Mouse (Mus musculus): Measurements from ENCODE around the gene Pcx. TPM values are rescaled to one million over a fixed set of nuclear protein-coding genes. Genes with fewer than 3 reads are reported as not detected.

Gene Pcx
- 0.43 TPM for polyA plus RNA-seq (2014; fragmentation: Illumina TruSeq; extraction: RNeasy Lipid Tissue Mini Kit (QIAGEN cat#74804))

GRCm38 (mm10) chr19:4509986-4510963 lies at the start of gene Pcx:
Gene Pcx, plus strand, starts transcription at chr19:4510472.

GRCm38 (mm10) chr19:4477345-4478189 lies 32.7 kb upstream of the Pcx start, which contains the start of gene Syt12:
Gene Syt12, minus strand, starts transcription at chr19:4477447.

GRCm38 (mm10) chr19:4498062-4498933 lies 12.0 kb upstream of the Pcx start, which contains the start of gene 2010003K11Rik:
Gene 2010003K11Rik, minus strand, starts transcription at chr19:4498583.

GRCm38 (mm10) chr19:4615151-4616093 lies 105.2 kb downstream of the Pcx start, which contains the start of gene Lrfn4:
Gene Lrfn4, minus strand, starts transcription at chr19:4615667.

GRCm38 (mm10) chr19:4625179-4625828 lies 115.0 kb downstream of the Pcx start, which contains the start of gene Rce1:
Gene Rce1, minus strand, starts transcription at chr19:4625641.

Other genes with a start within 250 kb of the Pcx start
- 1.9 TPM for gene Ssh3, start 241.3 kb upstream of the Pcx start, polyA plus RNA-seq (2014; fragmentation: Illumina TruSeq; extraction: RNeasy Lipid Tissue Mini Kit (QIAGEN cat#74804))
- gene Ankrd13d, start 227.3 kb upstream of the Pcx start, polyA plus RNA-seq (2014; fragmentation: Illumina TruSeq; extraction: RNeasy Lipid Tissue Mini Kit (QIAGEN cat#74804)), result not detected
- 19.6 TPM for gene Grk2, start 204.2 kb upstream of the Pcx start, polyA plus RNA-seq (2014; fragmentation: Illumina TruSeq; extraction: RNeasy Lipid Tissue Mini Kit (QIAGEN cat#74804))
- gene Kdm2a, start 112.2 kb upstream of the Pcx start, polyA plus RNA-seq (2014; fragmentation: Illumina TruSeq; extraction: RNeasy Lipid Tissue Mini Kit (QIAGEN cat#74804)), result 79.9 TPM
- gene Rhod, start 71.0 kb upstream of the Pcx start, polyA plus RNA-seq (2014; fragmentation: Illumina TruSeq; extraction: RNeasy Lipid Tissue Mini Kit (QIAGEN cat#74804)), result 1.00 TPM
- 0.17 TPM for gene Syt12, start 33.0 kb upstream of the Pcx start, polyA plus RNA-seq (2014; fragmentation: Illumina TruSeq; extraction: RNeasy Lipid Tissue Mini Kit (QIAGEN cat#74804))
- gene 2010003K11Rik, start 11.9 kb upstream of the Pcx start, polyA plus RNA-seq (2014; fragmentation: Illumina TruSeq; extraction: RNeasy Lipid Tissue Mini Kit (QIAGEN cat#74804)), result not detected
- gene Lrfn4, start 105.2 kb downstream of the Pcx start, polyA plus RNA-seq (2014; fragmentation: Illumina TruSeq; extraction: RNeasy Lipid Tissue Mini Kit (QIAGEN cat#74804)), result not detected
- gene Rce1, start 115.2 kb downstream of the Pcx start, polyA plus RNA-seq (2014; fragmentation: Illumina TruSeq; extraction: RNeasy Lipid Tissue Mini Kit (QIAGEN cat#74804)), result 2.7 TPM
- not detected for gene Gm960, start 188.2 kb downstream of the Pcx start, polyA plus RNA-seq (2014; fragmentation: Illumina TruSeq; extraction: RNeasy Lipid Tissue Mini Kit (QIAGEN cat#74804))
- gene Sptbn2, start 200.7 kb downstream of the Pcx start, polyA plus RNA-seq (2014; fragmentation: Illumina TruSeq; extraction: RNeasy Lipid Tissue Mini Kit (QIAGEN cat#74804)), result not detected
- 19.5 TPM for gene Rbm4b, start 246.0 kb downstream of the Pcx start, polyA plus RNA-seq (2014; fragmentation: Illumina TruSeq; extraction: RNeasy Lipid Tissue Mini Kit (QIAGEN cat#74804))

All from ovary, adult 10 weeks (tissue).